Mouse (Mus musculus) gastrocnemius, postnatal 36 days (tissue): ENCODE measurements at regions not wholly inside any gene's neighbourhood (a gene's known extent, or its start where the extent isn't known, plus 50 kb on each side); places are given as distances from the start of the nearest gene placed in this dataset.

Source experiments
- DNase-seq, 2 experiments: peaks; one replicate each; pipeline ENCODE4 v3.0.0; 2022
- intact Hi-C: fragments of 180-260 bp; cut with DNase I; formaldehyde crosslinking; loops from one replicate; pipeline ENCODE4 v1.15.1; 2025

GRCm38 (mm10) chr10:112863808-112864207 is 65.0 kb downstream of the Atxn7l3b start:
- DNase-seq, result no peak
- intact Hi-C loops, result no loop called here

- intact Hi-C loops, result no loop called here
- DNase-seq, result no peak
Observed at GRCm38 (mm10) chr10:112863375-112863774, 65.4 kb downstream of the Atxn7l3b start.

GRCm38 (mm10) chr10:112851997-112852396 is 76.8 kb downstream of the Atxn7l3b start:
- no peak for DNase-seq
- intact Hi-C loops, result no loop called here

- intact Hi-C loops, result no loop called here
- no peak for DNase-seq
Observed at GRCm38 (mm10) chr10:112846225-112846624, 82.6 kb downstream of the Atxn7l3b start.

GRCm38 (mm10) chr10:112837400-112838035 is 91.3 kb downstream of the Atxn7l3b start:
- no peak for DNase-seq
- intact Hi-C loops, result no loop called here

GRCm38 (mm10) chr10:112835970-112836369 is 92.8 kb downstream of the Atxn7l3b start:
- no peak for DNase-seq
- intact Hi-C loops, result no loop called here

- intact Hi-C loops, result no loop called here
- DNase-seq, result no peak
Observed at GRCm38 (mm10) chr10:112835508-112835907, 93.3 kb downstream of the Atxn7l3b start.

- intact Hi-C loops, result loop anchor here (1.0 kb wide), 1 partner anchor 40 kb away; no protein-coding TSS in a partner anchor
- DNase-seq, result no peak
Observed at GRCm38 (mm10) chr10:112810181-112810580, 118.6 kb downstream of the Atxn7l3b start.

GRCm38 (mm10) chr10:112803557-112803956 is 125.2 kb downstream of the Atxn7l3b start:
- intact Hi-C loops, result no loop called here
- DNase-seq, result no peak

GRCm38 (mm10) chr10:112801560-112801959 is 127.2 kb downstream of the Atxn7l3b start:
- intact Hi-C loops, result no loop called here
- DNase-seq, result no peak

GRCm38 (mm10) chr10:112798603-112799002 is 130.2 kb downstream of the Atxn7l3b start:
- DNase-seq, result no peak
- intact Hi-C loops, result no loop called here

GRCm38 (mm10) chr10:112798090-112798489 is 130.7 kb downstream of the Atxn7l3b start:
- intact Hi-C loops, result no loop called here
- DNase-seq, result no peak

- intact Hi-C loops, result no loop called here
- no peak for DNase-seq
Observed at GRCm38 (mm10) chr10:112795938-112796337, 132.9 kb downstream of the Atxn7l3b start.

GRCm38 (mm10) chr10:112795473-112795872 is 133.3 kb downstream of the Atxn7l3b start:
- intact Hi-C loops, result no loop called here
- no peak for DNase-seq

GRCm38 (mm10) chr10:112788236-112788635 is 140.6 kb downstream of the Atxn7l3b start:
- no peak for DNase-seq
- intact Hi-C loops, result no loop called here

GRCm38 (mm10) chr10:112774262-112774661 is 154.5 kb downstream of the Atxn7l3b start:
- intact Hi-C loops, result no loop called here
- DNase-seq, result no peak

- DNase-seq, result no peak
- intact Hi-C loops, result no loop called here
Observed at GRCm38 (mm10) chr10:112746683-112747082, 182.1 kb downstream of the Atxn7l3b start.

- no peak for DNase-seq
Observed at GRCm38 (mm10) chr10:112743527-112743926, 185.3 kb downstream of the Atxn7l3b start.

GRCm38 (mm10) chr10:112742123-112742522 is 186.7 kb downstream of the Atxn7l3b start:
- no peak for DNase-seq
- intact Hi-C loops, result no loop called here

More at GRCm38 (mm10) chr10:112743527-112743926, 185.3 kb downstream of the Atxn7l3b start:
- intact Hi-C loops, result no loop called here
